Mouse (Mus musculus): ENCODE data around the gene Gm9844.

The Gm9844 gene

DNA sequence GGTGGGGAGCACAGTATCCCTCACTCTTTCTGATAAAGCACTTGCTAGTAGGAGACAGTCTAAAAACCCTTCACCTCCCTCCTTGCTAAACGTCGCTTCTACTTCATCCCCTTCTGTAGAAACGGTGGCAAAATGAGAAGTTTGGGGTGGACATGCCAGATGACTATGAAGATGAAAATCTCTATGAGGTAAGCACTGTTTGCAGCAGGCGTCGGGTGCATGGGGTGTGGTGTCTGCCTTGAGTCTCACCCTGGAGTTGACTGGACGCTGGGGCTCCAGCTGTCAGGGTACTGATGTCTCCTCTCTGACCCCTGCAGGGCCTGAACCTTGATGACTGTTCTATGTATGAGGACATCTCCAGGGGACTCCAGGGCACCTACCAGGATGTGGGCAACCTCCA is 39.1 kb downstream of the Gm9844 start:
- no peak for DNase-seq (ENCODE audit: low read depth, low spot score)

DNA sequence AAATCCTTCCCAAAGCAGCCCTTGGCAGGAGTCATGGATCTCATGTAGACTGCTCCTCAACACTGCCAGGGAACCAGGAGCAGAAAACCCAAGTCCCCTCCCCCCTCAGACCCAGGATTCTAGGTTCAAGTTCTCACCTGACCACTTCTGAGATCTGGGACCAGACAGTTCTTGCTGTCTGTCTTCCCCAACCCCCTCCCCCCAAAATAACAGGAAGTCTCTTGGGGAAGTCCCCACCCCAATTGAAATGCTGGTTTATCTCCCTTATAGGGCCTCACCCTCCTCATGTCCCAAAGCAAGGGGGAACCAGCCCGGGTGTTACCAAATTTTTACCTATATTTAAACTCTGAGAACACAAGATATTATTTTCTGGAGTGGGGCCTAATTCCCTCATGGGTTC is 39.8 kb downstream of the Gm9844 start:
- no peak for DNase-seq (ENCODE audit: low read depth, low spot score)

DNA sequence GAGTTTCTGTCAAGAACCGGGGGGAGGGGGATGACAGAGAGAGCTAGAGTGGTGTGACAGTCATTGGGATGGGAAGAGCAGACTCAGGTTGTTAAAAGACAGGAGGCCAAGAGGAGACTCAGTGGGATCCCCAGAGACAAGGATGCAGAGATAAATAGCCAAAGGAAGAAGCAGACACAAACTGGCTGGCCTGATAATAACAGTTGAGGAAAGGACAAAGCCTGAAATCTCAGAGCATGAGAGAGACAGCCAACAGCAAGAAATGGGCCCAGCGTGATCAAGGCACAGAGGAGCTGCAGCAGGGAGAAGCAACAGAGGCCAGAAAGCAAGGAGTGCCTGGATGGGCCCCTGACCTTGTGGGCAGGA is 40.2 kb downstream of the Gm9844 start:
- DNase-seq (ENCODE audit: low read depth, low spot score) = no peak

DNA sequence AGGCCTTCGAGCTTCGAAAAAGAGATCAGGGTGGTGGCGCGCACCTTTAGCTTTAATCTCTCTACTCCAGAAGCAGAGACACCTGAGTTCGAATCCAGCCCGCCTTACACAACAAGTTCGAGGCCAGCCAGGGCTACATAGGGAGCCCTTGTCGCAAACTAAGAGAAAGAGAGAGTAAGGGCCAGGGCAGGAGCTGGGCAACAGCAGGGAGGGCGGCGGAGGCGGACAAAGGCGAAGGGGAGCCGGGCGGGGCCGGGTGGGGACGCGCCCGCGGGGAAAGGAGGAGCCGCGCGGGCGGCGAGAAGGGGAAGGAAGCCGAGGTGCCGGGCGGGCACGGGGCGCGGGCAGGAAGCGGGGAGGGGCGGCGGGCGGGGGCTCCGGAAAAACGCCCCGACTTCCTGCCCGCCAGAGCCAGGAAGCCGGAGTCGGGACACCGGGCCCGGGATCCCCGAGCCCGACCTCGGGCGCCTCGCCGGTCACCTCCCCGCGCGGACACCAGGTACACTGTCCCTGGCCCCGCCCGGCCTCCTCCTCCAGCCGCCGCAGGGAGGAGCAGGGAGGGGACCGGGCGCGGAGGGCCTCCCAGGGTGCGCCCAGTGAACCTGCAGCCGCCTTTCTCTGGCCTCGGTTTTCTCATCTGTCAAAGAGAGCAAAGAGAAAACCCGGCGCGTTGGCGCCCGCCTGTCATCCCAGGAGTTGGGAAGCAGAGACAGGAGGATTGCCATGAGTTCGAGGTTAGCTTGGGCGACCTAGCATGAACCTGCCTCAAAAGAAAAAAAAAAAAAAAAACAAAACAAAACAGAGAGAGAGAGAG is 40.8 kb downstream of the Gm9844 start, which contains the start of gene Arhgef1:
Arhgef1 (plus strand) TSS at position 283 of the 814 bp plus-strand sequence.
- no peak for DNase-seq (ENCODE audit: low read depth, low spot score)

DNA sequence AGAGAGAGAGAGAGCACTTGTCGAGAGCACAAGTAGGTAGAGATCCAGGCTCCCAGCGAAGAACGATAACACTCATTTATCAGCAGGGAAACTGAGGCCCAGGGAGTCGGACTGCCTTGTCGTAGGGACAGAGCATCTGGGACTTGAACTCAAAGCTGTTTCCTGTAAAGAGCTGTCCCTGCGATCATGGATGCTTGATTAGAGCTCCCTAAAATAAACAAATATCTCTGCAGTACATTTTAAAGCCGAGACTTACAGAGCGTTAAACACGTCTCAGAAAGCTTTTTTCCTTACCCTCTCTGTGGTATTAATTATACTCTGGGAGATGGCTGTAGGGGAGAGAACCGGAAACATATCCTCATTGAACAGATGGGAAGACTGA is 41.4 kb downstream of the Gm9844 start:
- DNase-seq (ENCODE audit: low read depth, low spot score) = no peak

DNA sequence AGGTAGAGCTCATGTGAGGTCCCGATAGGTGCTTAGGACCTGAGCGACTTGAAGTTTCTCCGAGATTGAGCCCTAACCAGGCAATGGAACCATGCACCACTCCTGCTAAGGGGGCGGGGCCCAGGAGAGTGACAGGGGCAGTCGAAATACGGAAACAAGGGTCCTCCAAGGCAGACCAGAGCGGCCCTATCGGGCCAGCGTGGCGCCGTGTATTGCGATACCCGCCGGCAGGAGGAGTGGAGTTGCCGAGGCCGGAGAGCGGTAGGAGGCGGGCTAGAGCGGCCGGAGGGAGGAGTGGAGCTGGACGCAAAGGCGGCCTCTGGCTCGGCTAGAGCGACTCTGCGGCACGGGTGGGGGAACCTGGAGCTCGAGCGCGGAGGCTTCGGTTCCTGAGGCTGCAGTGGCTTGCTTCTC is 42.1 kb downstream of the Gm9844 start:
- DNase-seq (ENCODE audit: low read depth, low spot score) = peak; percentile 97

DNA sequence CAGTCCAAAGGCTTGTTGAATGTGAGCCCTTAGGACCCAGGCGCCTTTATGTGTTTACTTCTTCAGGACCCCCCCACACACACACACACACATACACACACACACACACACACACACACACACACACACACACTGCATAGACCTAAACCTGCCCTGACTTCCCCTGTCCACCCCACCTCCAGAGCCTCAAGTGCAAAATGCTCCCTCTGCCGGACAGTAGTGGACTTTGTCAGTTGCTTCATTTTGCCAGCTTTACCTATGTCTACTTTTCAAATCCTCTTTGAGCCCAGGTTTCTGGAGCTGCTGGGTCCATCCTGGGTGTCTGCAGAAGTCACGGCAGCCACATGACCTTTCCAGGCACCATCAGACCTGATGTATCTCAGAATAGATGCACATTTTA is 42.9 kb downstream of the Gm9844 start:
- DNase-seq (ENCODE audit: low read depth, low spot score) = peak; percentile 78

DNA sequence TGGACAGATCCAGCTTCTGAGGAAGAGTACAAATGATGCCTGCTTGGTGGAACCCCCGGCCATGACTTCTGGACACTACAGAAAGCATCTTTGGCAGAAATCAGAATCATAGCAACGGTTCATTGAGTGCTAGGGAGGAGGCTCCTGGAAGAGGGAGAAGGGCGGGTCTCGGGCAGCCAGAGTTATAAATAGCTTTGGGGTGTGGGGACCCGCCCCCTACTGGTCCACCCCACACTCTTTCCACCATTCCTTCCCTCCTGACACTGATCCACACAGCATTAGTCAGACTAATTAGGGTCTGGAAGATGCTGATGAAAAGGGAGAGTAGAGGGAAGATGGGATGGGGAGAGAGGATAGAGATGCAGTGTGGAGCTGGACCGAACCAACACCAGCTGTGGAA is 44.5 kb downstream of the Gm9844 start:
- DNase-seq (ENCODE audit: low read depth, low spot score) = no peak

DNA sequence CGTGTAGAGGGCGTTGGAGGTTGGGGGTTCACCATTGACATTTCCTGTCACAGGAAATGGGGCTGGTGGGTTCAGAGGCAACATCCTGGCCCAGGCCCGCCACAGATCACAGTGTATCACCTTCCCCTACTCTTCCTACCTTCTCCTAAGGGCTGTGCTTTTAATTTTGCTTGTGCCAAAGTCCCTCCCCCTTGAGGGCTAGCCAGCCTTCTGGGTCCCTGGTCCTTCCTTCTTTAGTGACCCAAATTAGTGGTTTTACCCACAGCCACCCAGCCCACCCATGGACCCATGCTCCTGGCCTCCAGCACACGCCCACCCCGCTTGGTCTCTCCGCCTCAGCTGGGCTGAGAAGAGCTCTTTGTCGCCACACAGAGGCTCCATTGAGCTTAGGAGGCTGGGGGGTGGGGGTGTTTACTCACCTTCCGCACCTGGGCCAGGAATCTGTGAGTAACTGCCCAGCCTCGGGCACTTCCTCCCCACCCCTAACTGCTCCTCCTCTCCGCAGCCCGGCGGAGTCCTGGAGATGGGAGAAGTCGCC is 45.3 kb downstream of the Gm9844 start:
- DNase-seq (ENCODE audit: low read depth, low spot score) = no peak

Data from mesoderm, embryonic 11.5 days (tissue).